Mouse (Mus musculus) spleen, postnatal 10 days (tissue): ENCODE results near the gene Nrxn2.
A peak's percentile ranks its signal among the peaks of the same experiment; 100 is the strongest.

Experiments used
- DNase-seq, 2 experiments: peaks; one replicate each; pipeline ENCODE4 v3.0.0; 2021 to 2022; ENCODE audit warnings: low spot score in 2 of 2

Nrxn2 gene

GRCm38 (mm10) chr19:6516153-6516552 lies 97.6 kb downstream of the Nrxn2 start:
- DNase-seq = no peak

- no peak for DNase-seq
These were observed 100.1 kb downstream of the Nrxn2 start for GRCm38 (mm10) chr19:6518601-6519000.

- DNase-seq = no peak
These were observed 101.0 kb downstream of the Nrxn2 start for GRCm38 (mm10) chr19:6519483-6519882.

GRCm38 (mm10) chr19:6521630-6522029 lies 103.1 kb downstream of the Nrxn2 start:
- DNase-seq = no peak

- no peak for DNase-seq
These were observed 103.8 kb downstream of the Nrxn2 start for GRCm38 (mm10) chr19:6522289-6522688.

GRCm38 (mm10) chr19:6525023-6525422 lies 106.5 kb downstream of the Nrxn2 start:
- DNase-seq = no peak

GRCm38 (mm10) chr19:6526010-6526409 lies 107.5 kb downstream of the Nrxn2 start:
- no peak for DNase-seq

GRCm38 (mm10) chr19:6527439-6527838 lies 108.9 kb downstream of the Nrxn2 start:
- no peak for DNase-seq

GRCm38 (mm10) chr19:6527839-6528531 lies 109.5 kb downstream of the Nrxn2 start:
- DNase-seq = no peak

GRCm38 (mm10) chr19:6529265-6529985 lies 110.9 kb downstream of the Nrxn2 start:
- no peak for DNase-seq

- no peak for DNase-seq
These were observed 111.8 kb downstream of the Nrxn2 start for GRCm38 (mm10) chr19:6530359-6530758.

GRCm38 (mm10) chr19:6531011-6531631 lies 112.6 kb downstream of the Nrxn2 start:
- peak in 1 of 2 experiments; percentile 33 for DNase-seq

GRCm38 (mm10) chr19:6531832-6532471 lies 113.4 kb downstream of the Nrxn2 start:
- DNase-seq = peak in 1 of 2 experiments; percentile 11

GRCm38 (mm10) chr19:6532656-6533055 lies 114.1 kb downstream of the Nrxn2 start:
- no peak for DNase-seq

- no peak for DNase-seq
These were observed 115.0 kb downstream of the Nrxn2 start for GRCm38 (mm10) chr19:6533290-6534117.

- DNase-seq = no peak
These were observed 115.5 kb downstream of the Nrxn2 start for GRCm38 (mm10) chr19:6534118-6534415.

GRCm38 (mm10) chr19:6536201-6536600 lies 117.7 kb downstream of the Nrxn2 start:
- DNase-seq = no peak

GRCm38 (mm10) chr19:6536696-6537095 lies 118.2 kb downstream of the Nrxn2 start:
- no peak for DNase-seq

- DNase-seq = no peak
These were observed 119.0 kb downstream of the Nrxn2 start for GRCm38 (mm10) chr19:6537526-6537925.

- DNase-seq = no peak
These were observed 120.0 kb downstream of the Nrxn2 start for GRCm38 (mm10) chr19:6538546-6538945.

- no peak for DNase-seq
These were observed 121.1 kb downstream of the Nrxn2 start for GRCm38 (mm10) chr19:6539592-6539991.

GRCm38 (mm10) chr19:6540191-6540590 lies 121.7 kb downstream of the Nrxn2 start:
- peak in 1 of 2 experiments; percentile 16 for DNase-seq
